Mouse (Mus musculus) hindbrain, embryonic 15.5 days (tissue): ENCODE data around the gene Nrgn. TPM values are rescaled to one million over a fixed set of nuclear protein-coding genes. Genes with fewer than 3 reads are reported as not detected.

Source experiments
- ATAC-seq: fragments of 200-750 bp; cut with Nextera tagmentation; 2 replicates; pipeline ENCODE4 v1.8.0; 2017; ENCODE audit warnings: low read depth, moderate number of reproducible peaks, moderate TSS enrichment; ENCODE audit not compliant: low FRiP score
- H3K27ac ChIP-seq: fragments of 300-500 bp; sonication (generic); replicated peaks from 2 replicates; pipeline ENCODE4 v1.5.1; 2015; ENCODE audit warnings: mild to moderate bottlenecking, inconsistent platforms
- H3K27me3 ChIP-seq: fragments of 300-500 bp; sonication (generic); 2 replicates; pipeline ENCODE4 v1.6.1; 2015; ENCODE audit warnings: control low read depth, inconsistent platforms
- H3K36me3 ChIP-seq: fragments of 300-500 bp; sonication (generic); 2 replicates; pipeline ENCODE4 v1.6.1; 2015; ENCODE audit warnings: control low read depth, inconsistent platforms
- H3K4me1 ChIP-seq: fragments of 300-500 bp; sonication (generic); replicated peaks from 2 replicates; pipeline ENCODE4 v1.6.1; 2015; ENCODE audit warnings: control low read depth, inconsistent platforms
- H3K4me2 ChIP-seq: fragments of 300-500 bp; sonication (generic); 2 replicates; pipeline ENCODE4 v1.6.1; 2015; ENCODE audit warnings: moderate library complexity, mild to moderate bottlenecking, inconsistent platforms
- H3K4me3 ChIP-seq: fragments of 300-500 bp; sonication (generic); 2 replicates; pipeline ENCODE4 v1.5.1; 2015; ENCODE audit warnings: mild to moderate bottlenecking, inconsistent platforms
- H3K9ac ChIP-seq: fragments of 300-500 bp; sonication (generic); 2 replicates; pipeline ENCODE4 v1.6.1; 2015; ENCODE audit warnings: inconsistent platforms
- H3K9me3 ChIP-seq: fragments of 300-500 bp; sonication (generic); 2 replicates; pipeline ENCODE4 v1.6.1; 2016; ENCODE audit warnings: control low read depth, inconsistent platforms
- WGBS: fragments of 180-500 bp; shearing (Covaris S2); methylation state at CpG from one replicate; pipeline ENCODE4 v1.1.7; 2015; 5-methylcytosine and 5-hydroxymethylcytosine counted together
- polyA plus RNA-seq: library from polyadenylated mRNA; unstranded; fragments of >200 nt; fragmentation: Nextera tagmentation; extraction: Ambion mirVana; gene quantifications from 2 replicates; pipeline ENCODE4 v1.2.1, GENCODE M21; 2015

The Nrgn gene
- polyA plus RNA-seq, 1 experiment from 2014 or later: 5.0 TPM

GRCm38 (mm10) chr9:37517467-37517866 lies 35.2 kb downstream of the Nrgn start:
- H3K9me3 ChIP-seq: no peaks in the 10 kb centered on the region
- no peak overlapping the region for H3K4me3 ChIP-seq
- H3K36me3 ChIP-seq: peaks cover 17% of the 10 kb centered on the region
- no peaks in the 10 kb centered on the region; the same call in 1 of the 2 replicates for H3K4me1 ChIP-seq
- WGBS: 74% methylated on average over 1 of the region's 1 CpGs
- no peak for ATAC-seq
- H3K27ac ChIP-seq: no peak overlapping the region
- H3K4me2 ChIP-seq: no peak overlapping the region
- H3K9ac ChIP-seq: no peak overlapping the region
- H3K27me3 ChIP-seq: no peaks in the 10 kb centered on the region

GRCm38 (mm10) chr9:37514456-37514855 lies 38.2 kb downstream of the Nrgn start:
- Histone ChIP-seq H3K9me3 (no peaks in the 10 kb centered on the region), H3K36me3 (peaks cover 3% of the 10 kb centered on the region)

GRCm38 (mm10) chr9:37512097-37512496 lies 40.6 kb downstream of the Nrgn start:
- H3K27ac ChIP-seq: no peak overlapping the region
- no peak overlapping the region for H3K4me3 ChIP-seq
- H3K27me3 ChIP-seq: no peaks in the 10 kb centered on the region
- H3K9me3 ChIP-seq: no peaks in the 10 kb centered on the region
- ATAC-seq: no peak
- no peak overlapping the region for H3K9ac ChIP-seq
- 93% methylated on average over 2 of the region's 2 CpGs for WGBS
- H3K4me1 ChIP-seq: no peaks in the 10 kb centered on the region
- no peak overlapping the region for H3K4me2 ChIP-seq
- H3K36me3 ChIP-seq: no peaks in the 10 kb centered on the region

More at GRCm38 (mm10) chr9:37514456-37514855, 38.2 kb downstream of the Nrgn start:
- Histone ChIP-seq H3K27ac (no peak overlapping the region), H3K4me1 (no peaks in the 10 kb centered on the region; the same call in 1 of the 2 replicates), H3K4me3 (no peak overlapping the region), H3K9ac (no peak overlapping the region), H3K27me3 (no peaks in the 10 kb centered on the region), H3K4me2 (no peak overlapping the region)
- WGBS: 77% methylated on average over 3 of the region's 3 CpGs
- ATAC-seq: no peak

- H3K4me3 ChIP-seq: no peak overlapping the region
- no peaks in the 10 kb centered on the region for H3K4me1 ChIP-seq
- no peaks in the 10 kb centered on the region for H3K27me3 ChIP-seq
- H3K4me2 ChIP-seq: no peak overlapping the region
- 93% methylated on average over 1 of the region's 1 CpGs for WGBS
- no peaks in the 10 kb centered on the region for H3K36me3 ChIP-seq
- H3K27ac ChIP-seq: no peak overlapping the region
- no peak overlapping the region for H3K9ac ChIP-seq
- no peak for ATAC-seq
- no peaks in the 10 kb centered on the region for H3K9me3 ChIP-seq
Measured at GRCm38 (mm10) chr9:37506023-37506422, 46.7 kb downstream of the Nrgn start.

- Histone ChIP-seq H3K36me3 (no peaks in the 10 kb centered on the region), H3K9ac (no peak overlapping the region)
- ATAC-seq: no peak
Measured at GRCm38 (mm10) chr9:37504348-37504747, 48.4 kb downstream of the Nrgn start.

GRCm38 (mm10) chr9:37501170-37501569 lies 51.5 kb downstream of the Nrgn start:
- H3K4me3 ChIP-seq: no peak overlapping the region
- H3K4me1 ChIP-seq: no peaks in the 10 kb centered on the region
- H3K36me3 ChIP-seq: no peaks in the 10 kb centered on the region
- ATAC-seq: no peak
- 94% methylated on average over 1 of the region's 1 CpGs for WGBS
- H3K27me3 ChIP-seq: no peaks in the 10 kb centered on the region
- H3K9me3 ChIP-seq: no peaks in the 10 kb centered on the region
- H3K4me2 ChIP-seq: no peak overlapping the region
- H3K27ac ChIP-seq: no peak overlapping the region
- H3K9ac ChIP-seq: no peak overlapping the region

More at GRCm38 (mm10) chr9:37504348-37504747, 48.4 kb downstream of the Nrgn start:
- H3K27ac ChIP-seq: no peak overlapping the region
- H3K27me3 ChIP-seq: no peaks in the 10 kb centered on the region
- H3K9me3 ChIP-seq: no peaks in the 10 kb centered on the region
- H3K4me2 ChIP-seq: no peak overlapping the region
- no peaks in the 10 kb centered on the region for H3K4me1 ChIP-seq
- no peak overlapping the region for H3K4me3 ChIP-seq

GRCm38 (mm10) chr9:37500201-37500600 lies 52.5 kb downstream of the Nrgn start:
- Histone ChIP-seq H3K27ac (no peak overlapping the region), H3K4me2 (no peak overlapping the region), H3K36me3 (no peaks in the 10 kb centered on the region), H3K4me3 (no peak overlapping the region), H3K9me3 (no peaks in the 10 kb centered on the region), H3K27me3 (no peaks in the 10 kb centered on the region), H3K9ac (no peak overlapping the region), H3K4me1 (no peaks in the 10 kb centered on the region)
- no peak for ATAC-seq
- 73% methylated on average over 3 of the region's 3 CpGs for WGBS

GRCm38 (mm10) chr9:37496325-37496724 lies 56.4 kb downstream of the Nrgn start:
- Histone ChIP-seq H3K4me1 (peaks cover 3% of the 10 kb centered on the region), H3K36me3 (no peaks in the 10 kb centered on the region), H3K9ac (no peak overlapping the region), H3K4me3 (no peak overlapping the region), H3K27me3 (no peaks in the 10 kb centered on the region), H3K4me2 (no peak overlapping the region), H3K27ac (no peak overlapping the region), H3K9me3 (no peaks in the 10 kb centered on the region)
- no peak for ATAC-seq

GRCm38 (mm10) chr9:37495761-37496160 lies 56.9 kb downstream of the Nrgn start:
- 82% methylated on average over 3 of the region's 3 CpGs for WGBS

More at GRCm38 (mm10) chr9:37495761-37496160, 56.9 kb downstream of the Nrgn start:
- Histone ChIP-seq H3K27me3 (no peaks in the 10 kb centered on the region), H3K27ac (no peak overlapping the region), H3K4me3 (no peak overlapping the region), H3K9ac (no peak overlapping the region), H3K9me3 (no peaks in the 10 kb centered on the region), H3K36me3 (no peaks in the 10 kb centered on the region), H3K4me2 (no peak overlapping the region), H3K4me1 (peaks cover 8% of the 10 kb centered on the region)
- no peak for ATAC-seq

Other genes starting within 250 kb of the Nrgn start
- gene Ccdc15, start 204.5 kb downstream of the Nrgn start, polyA plus RNA-seq: 7.4 and 7.8 TPM in 2 replicates
- gene Hepacam, start 185.6 kb downstream of the Nrgn start, polyA plus RNA-seq: 24.9 and 28.7 TPM in 2 replicates
- 4.6 and 8.2 TPM in 2 replicates for gene Robo4, start 151.0 kb downstream of the Nrgn start, polyA plus RNA-seq
- 13.0 and 14.1 TPM in 2 replicates for gene Robo3, start 119.7 kb downstream of the Nrgn start, polyA plus RNA-seq
- 27.9 and 29.7 TPM in 2 replicates for gene Msantd2, start 63.6 kb downstream of the Nrgn start, polyA plus RNA-seq
- gene Esam, start 24.8 kb downstream of the Nrgn start, polyA plus RNA-seq: 45.4 and 45.5 TPM in 2 replicates
- 0.89 and 1.4 TPM in 2 replicates for gene Vsig2, start 13.6 kb downstream of the Nrgn start, polyA plus RNA-seq
- 11.6 and 13.3 TPM in 2 replicates for gene Siae, start 2.8 kb upstream of the Nrgn start, polyA plus RNA-seq
- 10.5 and 11.2 TPM in 2 replicates for gene Spa17, start 60.8 kb upstream of the Nrgn start, polyA plus RNA-seq
- gene Tbrg1, start 104.4 kb upstream of the Nrgn start, polyA plus RNA-seq: 86.4 and 88.3 TPM in 2 replicates
- not detected in 2 replicates for gene Panx3, start 116.3 kb upstream of the Nrgn start, polyA plus RNA-seq
- not detected in 2 replicates for gene Olfr160, start 163.3 kb upstream of the Nrgn start, polyA plus RNA-seq
- gene Olfr874, start 192.2 kb upstream of the Nrgn start, polyA plus RNA-seq: not detected in 2 replicates
- gene Olfr875, start 219.0 kb upstream of the Nrgn start, polyA plus RNA-seq: not detected in 2 replicates